Mouse (Mus musculus) right cerebral cortex, postnatal 25 days (tissue): ENCODE data around the gene Dlgap3.

ENCODE experiments used
- DNase-seq: peaks from one replicate; pipeline ENCODE4 v3.0.0; 2022

Dlgap3 gene

GRCm38 (mm10) chr4:127223291-127223690 lies 54.3 kb downstream of the Dlgap3 start:
- DNase-seq, result no peak

- no peak for DNase-seq
Observed at GRCm38 (mm10) chr4:127223755-127224154, 54.8 kb downstream of the Dlgap3 start.

- DNase-seq, result no peak
Observed at GRCm38 (mm10) chr4:127224444-127225100, 55.6 kb downstream of the Dlgap3 start.

GRCm38 (mm10) chr4:127226067-127226466 lies 57.1 kb downstream of the Dlgap3 start:
- no peak for DNase-seq

GRCm38 (mm10) chr4:127227051-127227673 lies 58.2 kb downstream of the Dlgap3 start:
- no peak for DNase-seq

GRCm38 (mm10) chr4:127232028-127232427 lies 63.0 kb downstream of the Dlgap3 start:
- DNase-seq, result peak; percentile 84

GRCm38 (mm10) chr4:127232551-127232950 lies 63.5 kb downstream of the Dlgap3 start:
- DNase-seq, result no peak

GRCm38 (mm10) chr4:127233416-127234125 lies 64.6 kb downstream of the Dlgap3 start:
- no peak for DNase-seq

GRCm38 (mm10) chr4:127235742-127236487 lies 66.9 kb downstream of the Dlgap3 start:
- peak; percentile 63 for DNase-seq

- no peak for DNase-seq
Observed at GRCm38 (mm10) chr4:127236631-127237030, 67.6 kb downstream of the Dlgap3 start.

GRCm38 (mm10) chr4:127237271-127237670 lies 68.3 kb downstream of the Dlgap3 start:
- DNase-seq, result no peak

- DNase-seq, result no peak
Observed at GRCm38 (mm10) chr4:127242696-127243095, 73.7 kb downstream of the Dlgap3 start.

- DNase-seq, result peak; percentile 98
Observed at GRCm38 (mm10) chr4:127243552-127243951, 74.5 kb downstream of the Dlgap3 start, which contains the start of gene Smim12. Gene Smim12, plus strand, starts transcription at chr4:127243784.

- no peak for DNase-seq
Observed at GRCm38 (mm10) chr4:127243953-127244352, 74.9 kb downstream of the Dlgap3 start.

GRCm38 (mm10) chr4:127249701-127250349 lies 80.8 kb downstream of the Dlgap3 start:
- peak; percentile 91 for DNase-seq

GRCm38 (mm10) chr4:127251963-127252585 lies 83.1 kb downstream of the Dlgap3 start:
- no peak for DNase-seq

GRCm38 (mm10) chr4:127256739-127257138 lies 87.7 kb downstream of the Dlgap3 start:
- no peak for DNase-seq

- no peak for DNase-seq
Observed at GRCm38 (mm10) chr4:127258186-127258897, 89.3 kb downstream of the Dlgap3 start.

- DNase-seq, result no peak
Observed at GRCm38 (mm10) chr4:127261601-127262000, 92.6 kb downstream of the Dlgap3 start.

- no peak for DNase-seq
Observed at GRCm38 (mm10) chr4:127263438-127264182, 94.6 kb downstream of the Dlgap3 start.

- DNase-seq, result no peak
Observed at GRCm38 (mm10) chr4:127264183-127264554, 95.2 kb downstream of the Dlgap3 start.
